Mouse (Mus musculus): ENCODE data around the gene Sirt5. TPM values are rescaled to one million over a fixed set of nuclear protein-coding genes. Genes with fewer than 3 reads are reported as not detected.

Gene Sirt5
- polyA plus RNA-seq (2012; ENCODE audit: insufficient read depth, low replicate concordance): 9.0 and 15.9 TPM in 2 replicates

DNA sequence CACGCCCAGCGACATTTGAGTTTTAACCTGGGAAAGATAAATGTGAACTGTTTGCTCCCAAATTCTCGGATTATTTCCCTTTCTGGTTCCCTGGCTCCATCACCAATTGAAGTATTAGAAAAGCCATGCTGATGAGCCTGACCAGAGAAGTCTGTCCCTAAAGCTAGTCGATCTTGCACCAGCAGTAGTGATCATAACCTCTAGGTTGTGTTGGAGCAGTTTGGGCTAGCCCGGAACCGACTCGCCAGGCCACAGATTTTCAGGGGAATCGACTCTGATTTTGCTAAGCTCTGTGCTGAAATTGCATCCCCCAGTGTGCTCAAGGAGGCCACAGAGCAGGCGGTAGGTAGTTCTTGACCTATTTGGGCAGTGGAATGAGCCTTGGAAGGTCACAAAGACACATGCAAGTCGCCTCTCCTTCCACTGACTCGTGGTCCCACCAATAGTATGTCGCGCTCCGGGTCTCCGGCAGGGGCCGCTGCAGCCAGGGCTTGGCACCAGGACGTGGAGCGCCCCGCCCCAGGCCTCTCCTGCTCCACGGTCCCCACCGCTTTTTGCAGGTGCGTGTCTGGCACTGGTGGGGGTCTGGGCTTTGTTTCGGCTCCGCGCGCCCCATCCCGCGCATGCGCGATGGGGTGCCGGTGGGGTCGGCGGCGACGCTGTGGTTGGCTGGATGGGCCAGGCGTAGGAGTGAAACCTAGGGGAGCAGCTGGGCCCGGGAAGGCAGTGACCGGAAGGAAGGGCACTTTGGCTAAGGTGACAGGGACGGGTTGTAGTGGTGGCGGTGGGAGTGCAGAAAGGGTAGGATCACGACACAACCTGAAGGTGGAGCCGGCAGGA, at the start of gene Sirt5:
Sirt5 (plus strand) TSS at position 512 of the 840 bp plus-strand sequence.
- TF ChIP-seq GATA1 (IDR thresholded peaks at IDR 0.05; ENCODE audit: borderline replicate concordance, low read length) (no peak), FLI1 (IDR thresholded peaks at IDR 0.05; ENCODE audit: low read length) (no peak)
- H3K9me3 ChIP-seq: peaks cover 3% of the 10 kb centered on the region; the same call in 1 of the 2 replicates

DNA sequence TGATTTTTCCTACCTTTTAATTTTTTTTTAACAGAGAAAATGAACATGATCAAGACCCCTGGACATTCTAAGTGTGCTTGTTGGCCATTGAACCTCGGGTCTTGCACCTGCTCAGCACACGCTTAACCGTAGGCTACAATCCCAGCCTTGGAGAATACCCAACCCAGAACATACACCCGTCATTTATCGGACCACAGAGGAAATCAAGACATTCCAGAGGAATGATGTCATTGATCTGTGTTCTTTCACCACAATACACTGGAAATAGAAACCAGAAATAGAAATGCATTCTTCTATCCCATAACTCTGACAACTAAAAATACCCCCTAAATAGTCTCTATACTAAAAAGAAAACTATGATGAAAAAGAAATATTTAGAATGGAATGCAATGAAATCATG, 47.9 kb upstream of the Sirt5 start:
- Histone ChIP-seq H3K4me3 (replicated peaks) (no peak overlapping the region), H3K9me3 (no peaks in the 10 kb centered on the region)
- TF ChIP-seq GATA1 (IDR thresholded peaks at IDR 0.05; ENCODE audit: borderline replicate concordance, low read length): no peak
- TF ChIP-seq FLI1 (IDR thresholded peaks at IDR 0.05; ENCODE audit: low read length): no peak

More for the DNA sequence above, at the start of gene Sirt5:
- H3K27me3 ChIP-seq (replicated peaks): no peaks in the 10 kb centered on the region
- peaks cover 51% of the 10 kb centered on the region for H3K36me3 ChIP-seq (replicated peaks; ENCODE audit: low read length)
- H3K4me1 ChIP-seq: peaks cover 59% of the 10 kb centered on the region
- peak within 1 kb of the TSS; percentile 99 for H3K4me3 ChIP-seq (replicated peaks)

GRCm38 (mm10) chr13:43319396-43319795, 45.9 kb upstream of the Sirt5 start:
- H3K36me3 ChIP-seq (replicated peaks; ENCODE audit: low read length): no peaks in the 10 kb centered on the region
- peaks cover 54% of the 10 kb centered on the region for H3K4me1 ChIP-seq
- H3K4me3 ChIP-seq (replicated peaks): peak overlapping the region; percentile 35
- H3K27me3 ChIP-seq (replicated peaks): no peaks in the 10 kb centered on the region
- TF ChIP-seq GATA1 (IDR thresholded peaks at IDR 0.05; ENCODE audit: borderline replicate concordance, low read length): no peak
- TF ChIP-seq FLI1 (IDR thresholded peaks at IDR 0.05; ENCODE audit: low read length): no peak
- no peaks in the 10 kb centered on the region for H3K9me3 ChIP-seq

More for the DNA sequence above, 47.9 kb upstream of the Sirt5 start:
- no peaks in the 10 kb centered on the region for H3K36me3 ChIP-seq (replicated peaks; ENCODE audit: low read length)
- no peaks in the 10 kb centered on the region for H3K27me3 ChIP-seq (replicated peaks)
- H3K4me1 ChIP-seq: peaks cover 41% of the 10 kb centered on the region

DNA sequence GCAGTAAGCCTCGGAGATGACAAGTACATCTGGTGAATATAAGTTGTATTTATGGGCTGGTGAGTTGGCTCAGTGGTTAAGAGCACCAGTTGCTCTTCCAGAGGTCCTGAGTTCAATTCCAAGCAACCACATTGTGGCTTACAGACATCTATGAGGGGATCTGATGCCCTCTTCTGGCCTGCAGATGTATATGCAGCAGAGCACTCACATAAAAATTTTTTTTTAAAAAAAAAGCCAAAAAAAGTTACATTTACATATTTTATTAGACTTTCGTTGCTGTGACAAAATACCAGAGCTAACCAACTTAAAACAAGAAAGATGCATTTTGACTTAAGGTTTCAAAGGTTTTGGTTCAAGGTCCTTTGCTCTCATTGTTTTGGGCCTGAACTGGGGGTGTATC, 43.8 kb upstream of the Sirt5 start:
- no peaks in the 10 kb centered on the region for H3K9me3 ChIP-seq
- no peaks in the 10 kb centered on the region for H3K36me3 ChIP-seq (replicated peaks; ENCODE audit: low read length)
- H3K27me3 ChIP-seq (replicated peaks): no peaks in the 10 kb centered on the region
- TF ChIP-seq FLI1 (IDR thresholded peaks at IDR 0.05; ENCODE audit: low read length): no peak
- no peak for TF ChIP-seq GATA1 (IDR thresholded peaks at IDR 0.05; ENCODE audit: borderline replicate concordance, low read length)
- no peak overlapping the region for H3K4me3 ChIP-seq (replicated peaks)
- H3K4me1 ChIP-seq: peaks cover 68% of the 10 kb centered on the region

DNA sequence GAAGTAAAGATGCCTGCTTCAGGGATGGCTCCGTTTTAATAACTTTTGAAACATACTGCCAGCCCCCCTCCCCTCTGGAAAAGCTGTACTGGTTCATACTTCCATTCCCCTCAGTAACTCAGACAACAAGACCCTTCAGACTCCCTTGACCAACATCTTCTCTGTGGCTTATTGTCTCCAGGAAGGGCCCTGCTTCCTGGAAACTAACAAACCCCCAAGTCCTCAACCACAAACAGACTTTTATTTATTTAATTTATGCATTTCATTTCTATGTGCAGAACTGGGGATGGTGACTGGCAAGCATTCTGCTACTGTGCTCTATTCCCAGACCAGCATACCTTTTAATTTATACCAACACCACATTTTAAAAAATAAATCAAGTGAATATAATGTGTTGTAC, 39.9 kb upstream of the Sirt5 start:
- TF ChIP-seq FLI1 (IDR thresholded peaks at IDR 0.05; ENCODE audit: low read length) (no peak), GATA1 (IDR thresholded peaks at IDR 0.05; ENCODE audit: borderline replicate concordance, low read length) (no peak)
- Histone ChIP-seq H3K36me3 (replicated peaks; ENCODE audit: low read length) (no peaks in the 10 kb centered on the region), H3K4me3 (replicated peaks) (peak overlapping the region; percentile 33), H3K4me1 (peaks cover 74% of the 10 kb centered on the region), H3K27me3 (replicated peaks) (no peaks in the 10 kb centered on the region), H3K9me3 (no peaks in the 10 kb centered on the region)

- H3K4me1 ChIP-seq: peaks cover 63% of the 10 kb centered on the region
- no peaks in the 10 kb centered on the region for H3K9me3 ChIP-seq
- H3K4me3 ChIP-seq (replicated peaks): no peak overlapping the region
- TF ChIP-seq GATA1 (IDR thresholded peaks at IDR 0.05; ENCODE audit: borderline replicate concordance, low read length) (no peak), FLI1 (IDR thresholded peaks at IDR 0.05; ENCODE audit: low read length) (no peak)
- H3K27me3 ChIP-seq (replicated peaks): no peaks in the 10 kb centered on the region
- H3K36me3 ChIP-seq (replicated peaks; ENCODE audit: low read length): peaks cover 2% of the 10 kb centered on the region
Measured at GRCm38 (mm10) chr13:43331721-43332444, 33.4 kb upstream of the Sirt5 start.

- Histone ChIP-seq H3K36me3 (replicated peaks; ENCODE audit: low read length) (peaks cover 2% of the 10 kb centered on the region), H3K27me3 (replicated peaks) (no peaks in the 10 kb centered on the region), H3K4me3 (replicated peaks) (no peak overlapping the region), H3K4me1 (peaks cover 62% of the 10 kb centered on the region), H3K9me3 (no peaks in the 10 kb centered on the region)
- no peak for TF ChIP-seq FLI1 (IDR thresholded peaks at IDR 0.05; ENCODE audit: low read length)
- no peak for TF ChIP-seq GATA1 (IDR thresholded peaks at IDR 0.05; ENCODE audit: borderline replicate concordance, low read length)
Measured at GRCm38 (mm10) chr13:43332591-43332990, 32.7 kb upstream of the Sirt5 start.

DNA sequence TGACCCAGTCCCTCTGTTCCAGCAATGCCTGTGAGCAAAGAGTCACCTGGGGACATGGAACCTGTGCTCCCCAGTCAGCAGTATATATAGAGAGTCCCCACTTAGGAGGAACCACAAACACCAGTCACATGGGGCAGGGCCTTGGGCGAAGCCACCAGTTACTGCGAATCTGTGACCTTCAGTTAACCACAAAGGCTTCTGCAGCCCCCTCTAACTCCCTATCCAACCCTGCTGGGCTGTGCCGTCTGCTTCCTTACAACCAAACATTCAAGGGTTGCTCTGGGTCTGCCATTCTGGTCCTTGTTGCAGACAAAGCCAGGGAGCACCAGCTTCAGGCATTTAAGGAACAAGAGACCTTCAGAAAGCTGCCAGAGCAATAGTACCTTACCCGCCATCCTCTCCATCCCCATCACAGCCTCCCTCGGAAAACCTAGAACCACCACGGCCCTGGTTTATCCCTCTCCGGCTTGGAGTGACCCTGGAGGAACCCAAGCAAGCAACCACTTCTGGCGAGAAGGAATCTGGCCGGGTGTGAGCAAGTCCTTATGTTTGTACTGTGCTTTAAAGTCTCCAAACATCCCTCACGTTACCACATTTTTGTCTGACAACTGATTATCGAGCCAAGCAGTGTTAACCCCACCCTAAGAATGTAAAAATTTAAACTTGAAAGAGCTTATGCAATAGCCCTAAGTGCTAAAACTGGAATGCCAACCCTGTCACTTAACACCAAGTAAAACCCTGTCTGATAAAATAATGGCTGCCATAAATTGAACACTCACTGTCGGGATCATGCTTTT, 28.7 kb upstream of the Sirt5 start:
- Histone ChIP-seq H3K9me3 (peaks cover 7% of the 10 kb centered on the region; the same call in 1 of the 2 replicates), H3K4me3 (replicated peaks) (no peak overlapping the region)

GRCm38 (mm10) chr13:43338001-43338400, 27.3 kb upstream of the Sirt5 start:
- Histone ChIP-seq H3K4me1 (peaks cover 57% of the 10 kb centered on the region), H3K36me3 (replicated peaks; ENCODE audit: low read length) (peaks cover 6% of the 10 kb centered on the region), H3K9me3 (peaks cover 7% of the 10 kb centered on the region; the same call in 1 of the 2 replicates), H3K27me3 (replicated peaks) (no peaks in the 10 kb centered on the region), H3K4me3 (replicated peaks) (no peak overlapping the region)
- no peak for TF ChIP-seq GATA1 (IDR thresholded peaks at IDR 0.05; ENCODE audit: borderline replicate concordance, low read length)
- no peak for TF ChIP-seq FLI1 (IDR thresholded peaks at IDR 0.05; ENCODE audit: low read length)

More for the DNA sequence above, 28.7 kb upstream of the Sirt5 start:
- peaks cover 62% of the 10 kb centered on the region for H3K4me1 ChIP-seq
- no peaks in the 10 kb centered on the region for H3K27me3 ChIP-seq (replicated peaks)
- no peak for TF ChIP-seq GATA1 (IDR thresholded peaks at IDR 0.05; ENCODE audit: borderline replicate concordance, low read length)
- no peak for TF ChIP-seq FLI1 (IDR thresholded peaks at IDR 0.05; ENCODE audit: low read length)
- peaks cover 6% of the 10 kb centered on the region for H3K36me3 ChIP-seq (replicated peaks; ENCODE audit: low read length)

All from megakaryocyte, embryonic 14.5 days (primary cell).